Mouse (Mus musculus) brain, embryonic 14.5 days (tissue): ENCODE measurements around the gene Gm49368.

ENCODE experiments used
- CTCF ChIP-seq: fragments of 200-500 bp; IDR thresholded peaks from 2 replicates; pipeline ENCODE4 v1.5.1; 2012; ENCODE audit warnings: inconsistent platforms, mild to moderate bottlenecking, moderate library complexity, borderline replicate concordance; ENCODE audit not compliant: insufficient read depth, insufficient read length; ENCODE audit errors: extremely low read depth
- POLR2A ChIP-seq: fragments of 200-500 bp; IDR thresholded peaks from 2 replicates; pipeline ENCODE4 v1.6.1; 2012; ENCODE audit warnings: mild to moderate bottlenecking, inconsistent platforms, borderline replicate concordance; ENCODE audit not compliant: poor library complexity, insufficient read depth, insufficient read length, severe bottlenecking; ENCODE audit errors: extremely low read depth

DNA sequence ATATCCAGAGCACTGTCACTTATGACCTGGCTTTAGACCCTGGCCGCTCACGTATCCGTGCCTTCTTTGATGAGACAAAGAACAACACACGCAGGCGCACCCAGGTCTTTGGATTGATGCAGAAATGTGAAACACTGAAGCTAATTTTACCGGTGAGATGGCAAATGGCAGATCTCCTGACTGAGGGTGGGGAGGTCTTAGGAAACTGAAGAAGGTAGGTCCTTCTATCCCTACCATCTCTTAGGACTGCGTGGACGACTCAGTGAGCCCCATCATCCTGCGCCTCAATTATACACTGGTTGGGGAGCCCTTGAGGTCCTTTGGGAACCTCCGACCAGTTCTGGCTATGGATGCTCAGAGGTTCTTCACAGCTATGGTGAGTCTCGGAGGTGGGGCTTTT is 49.6 kb downstream of the Gm49368 start:
- TF ChIP-seq CTCF: no peak
- no peak for TF ChIP-seq POLR2A
